Mouse (Mus musculus): ENCODE results near the gene Cd9.

Gene Cd9

DNA sequence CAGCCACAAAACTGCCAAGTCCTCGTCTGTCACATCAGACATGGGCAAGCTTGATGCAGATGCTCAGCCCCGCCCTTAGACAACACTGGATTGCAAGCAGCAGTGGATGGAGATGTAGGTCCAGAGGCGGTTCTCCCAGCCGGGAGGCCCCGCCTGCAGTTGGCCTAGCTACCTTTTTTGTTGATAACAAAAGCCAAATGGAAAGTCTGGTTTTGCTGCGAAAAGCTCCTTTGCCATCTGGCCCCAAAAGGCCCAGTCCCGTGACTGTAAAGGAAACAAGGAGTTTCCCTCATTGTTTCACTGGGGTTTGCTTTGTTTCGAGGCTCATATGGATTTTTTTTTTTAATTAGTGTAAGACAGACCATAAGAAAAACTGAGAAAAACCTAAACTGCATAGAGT is 18.5 kb downstream of the Cd9 start:
- DNase-seq (ENCODE audit: extremely low spot score, low read depth, low spot score), result no peak

DNA sequence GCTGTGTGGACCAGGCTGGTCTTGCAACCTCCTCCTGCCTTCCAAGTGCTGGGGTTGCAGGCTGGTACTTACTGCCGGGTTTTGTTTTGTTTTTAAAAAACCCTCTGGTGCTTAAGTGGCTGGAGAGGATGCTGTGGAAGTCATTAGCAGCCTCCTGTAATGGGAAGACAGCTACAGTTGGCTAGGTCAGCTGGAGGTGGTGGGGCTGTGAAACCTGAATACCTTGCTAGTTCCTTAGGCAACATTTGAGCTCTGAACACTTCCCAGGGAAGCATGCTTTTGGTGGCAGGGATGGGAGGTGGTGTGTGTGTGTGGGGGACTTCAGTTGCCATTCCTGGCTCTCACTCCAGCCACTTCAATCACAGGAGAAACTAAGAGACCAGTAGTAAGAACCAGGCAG is 19.4 kb downstream of the Cd9 start:
- DNase-seq (ENCODE audit: extremely low spot score, low read depth, low spot score), result no peak

DNA sequence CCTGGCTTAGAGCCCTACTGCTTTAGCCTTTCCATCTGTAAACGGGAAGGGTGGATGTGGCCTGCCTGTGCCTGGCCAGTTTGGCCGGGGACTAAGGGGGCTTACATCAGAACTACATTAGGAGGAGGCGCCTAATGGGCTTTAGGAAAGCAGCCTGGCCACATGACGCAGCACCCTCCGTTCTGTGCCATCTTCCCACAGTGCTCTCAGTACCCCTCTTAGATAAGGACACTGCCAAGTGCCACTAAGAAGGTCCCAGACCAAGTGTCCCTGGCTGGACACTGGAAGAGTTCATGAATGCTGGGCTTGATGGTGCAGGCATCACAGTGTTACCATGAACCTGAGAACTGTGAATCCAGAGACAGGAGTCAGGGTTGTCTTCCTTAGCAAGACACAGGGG is 20.7 kb downstream of the Cd9 start:
- DNase-seq (ENCODE audit: extremely low spot score, low read depth, low spot score), result no peak

DNA sequence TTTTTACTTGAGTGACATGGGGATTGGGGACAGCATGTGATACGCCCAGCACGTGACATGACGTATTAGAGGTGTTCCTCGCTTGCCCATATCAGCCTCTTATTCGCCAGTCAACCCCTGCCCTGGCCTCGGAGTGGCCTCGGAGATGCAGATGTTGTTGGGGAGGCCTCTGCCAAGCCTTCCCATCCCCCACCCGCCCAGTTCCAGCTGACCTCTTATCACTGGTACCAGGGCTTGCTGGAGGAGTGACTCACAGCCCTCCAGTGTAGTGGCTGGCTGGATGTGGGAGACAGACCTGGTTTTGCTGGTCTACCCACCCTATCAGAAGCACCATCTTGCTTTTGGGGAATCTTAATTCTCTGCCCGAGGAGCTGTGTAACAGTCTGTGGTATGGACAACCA is 21.3 kb downstream of the Cd9 start:
- DNase-seq (ENCODE audit: extremely low spot score, low read depth, low spot score), result no peak

DNA sequence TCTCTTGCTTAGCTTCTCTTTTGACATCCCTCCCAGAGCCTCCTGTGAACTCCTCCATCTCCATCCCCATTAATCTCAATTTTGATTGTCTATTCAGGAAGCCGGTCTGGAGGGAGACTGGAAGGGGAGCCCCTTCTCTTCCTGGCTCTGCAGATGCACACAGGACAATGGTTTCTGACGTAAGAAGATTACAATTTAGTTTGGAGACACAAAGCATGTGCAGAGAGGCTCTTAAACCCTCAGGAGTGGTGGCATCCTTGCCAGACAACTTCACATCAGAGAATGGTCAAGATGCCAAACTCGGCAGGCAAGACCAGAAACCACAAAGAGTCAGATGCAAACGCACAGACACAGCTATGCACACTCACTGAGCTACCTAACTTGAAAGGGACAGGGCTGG is 22.7 kb downstream of the Cd9 start:
- DNase-seq (ENCODE audit: extremely low spot score, low read depth, low spot score), result no peak

DNA sequence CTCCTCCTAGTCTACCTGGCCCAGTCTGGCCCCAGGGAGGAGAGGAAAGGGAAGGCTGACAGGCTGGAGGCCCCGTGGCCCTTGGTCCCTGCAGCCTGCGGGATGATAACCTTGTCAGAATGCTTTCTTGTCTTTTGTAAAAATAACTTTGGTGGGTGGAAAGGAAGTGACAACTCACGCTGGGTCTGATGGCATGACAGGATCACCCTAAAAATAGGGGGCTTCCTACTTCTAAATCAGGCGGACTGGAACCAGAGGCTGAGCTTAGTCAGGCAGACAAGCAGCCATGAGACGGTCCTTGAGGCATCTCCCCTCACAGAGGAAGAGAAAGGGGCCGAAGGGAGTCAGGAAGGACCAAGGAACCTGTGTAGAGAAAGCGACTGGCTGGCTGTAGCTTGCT is 23.3 kb downstream of the Cd9 start:
- no peak for DNase-seq (ENCODE audit: extremely low spot score, low read depth, low spot score)

DNA sequence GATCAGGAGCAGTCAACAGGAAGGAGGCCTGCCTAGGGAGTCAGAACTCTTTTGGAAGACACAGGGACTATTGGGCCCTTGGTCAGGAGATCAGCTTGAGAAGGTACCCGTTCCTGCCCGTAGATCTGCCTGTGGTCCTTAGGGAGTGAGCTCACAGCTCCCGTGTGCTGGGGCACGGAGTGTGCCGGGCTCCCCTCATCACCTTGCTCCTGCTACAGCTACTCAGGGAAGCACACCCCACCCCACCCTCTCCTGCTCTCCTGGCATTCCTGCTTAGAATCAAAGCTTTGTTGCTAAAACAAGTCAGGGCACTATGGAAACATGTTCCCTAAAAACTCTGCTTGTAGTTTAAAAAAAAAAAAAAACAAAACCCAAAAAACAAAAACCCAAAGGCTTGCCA is 24.0 kb downstream of the Cd9 start:
- DNase-seq (ENCODE audit: extremely low spot score, low read depth, low spot score), result no peak

DNA sequence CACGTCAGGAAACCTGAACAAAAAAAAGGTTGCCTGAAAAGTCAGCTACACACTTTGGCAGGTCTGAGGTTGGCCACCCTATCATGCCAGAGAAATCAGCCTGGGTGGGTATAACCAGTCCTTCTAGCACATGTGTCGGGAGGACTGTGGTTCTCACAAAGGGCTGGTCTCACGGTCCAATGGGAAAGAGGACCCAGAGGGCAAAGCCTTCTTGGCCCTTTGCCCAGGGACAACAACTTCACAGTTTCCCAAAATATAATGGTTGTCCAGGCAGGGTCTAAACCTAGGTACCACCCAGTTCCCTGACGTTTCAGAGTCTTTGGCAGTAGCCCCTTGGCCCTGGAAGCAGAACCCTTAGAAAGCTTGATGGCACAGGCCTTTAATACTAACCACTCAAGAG is 25.4 kb downstream of the Cd9 start:
- DNase-seq (ENCODE audit: extremely low spot score, low read depth, low spot score), result no peak

DNA sequence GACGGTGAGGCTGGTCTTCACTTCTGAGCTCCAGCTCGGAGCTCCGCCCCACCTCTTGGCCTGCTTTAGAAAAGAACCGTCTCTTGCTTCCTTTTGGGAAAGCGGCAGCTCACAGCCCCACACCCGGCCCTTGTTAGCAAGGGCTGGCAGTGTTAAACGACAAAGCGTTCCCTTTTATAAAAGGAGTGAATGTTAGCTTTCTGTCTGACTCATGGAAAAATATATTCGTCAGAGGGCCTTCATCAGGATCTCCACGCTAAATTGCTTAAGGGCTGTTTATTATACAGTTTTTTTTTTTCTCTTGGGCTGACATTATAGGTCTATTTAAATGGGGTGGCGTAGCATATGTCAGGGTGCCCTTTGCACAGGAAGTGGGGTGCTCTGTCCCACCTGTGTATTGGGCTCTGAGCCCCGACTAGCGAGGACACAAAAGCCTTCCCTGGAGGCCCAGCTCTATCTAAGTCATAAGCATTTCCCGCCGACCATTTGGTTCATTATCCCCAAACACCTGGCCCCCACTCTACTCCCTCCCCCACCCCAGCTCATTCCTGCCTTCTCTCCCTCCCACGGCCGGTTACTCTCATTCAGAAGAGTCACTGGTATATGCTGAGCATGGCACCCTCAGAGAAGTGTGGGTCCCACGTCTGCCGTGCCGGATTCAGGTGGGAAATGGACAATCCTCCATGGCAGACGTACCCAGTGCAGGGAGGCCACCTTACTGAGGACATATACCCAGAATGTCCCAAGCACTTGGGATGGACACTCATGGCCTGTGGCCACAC is 26.2 kb downstream of the Cd9 start:
- DNase-seq (ENCODE audit: extremely low spot score, low read depth, low spot score), result no peak

DNA sequence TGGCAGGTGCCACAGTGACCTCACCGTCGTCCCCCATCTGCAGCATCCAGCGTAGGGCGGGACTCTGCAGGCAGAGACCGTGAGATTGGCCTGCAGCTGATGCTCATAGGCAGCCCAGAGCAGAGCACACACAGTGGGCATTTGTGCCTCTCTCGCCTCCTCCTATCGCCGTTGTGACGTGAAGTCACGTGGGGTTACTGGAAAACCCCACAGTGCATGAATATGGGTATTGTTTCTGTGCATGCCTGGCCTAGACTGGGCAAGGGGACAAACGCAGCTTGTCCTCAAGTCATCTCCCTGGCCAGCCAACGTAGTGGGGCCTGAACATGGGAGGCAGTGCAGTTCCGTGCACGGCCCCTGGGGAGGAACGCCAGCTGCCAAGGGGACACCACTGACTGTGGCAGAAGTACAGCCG is 27.3 kb downstream of the Cd9 start:
- no peak for DNase-seq (ENCODE audit: extremely low spot score, low read depth, low spot score)

DNA sequence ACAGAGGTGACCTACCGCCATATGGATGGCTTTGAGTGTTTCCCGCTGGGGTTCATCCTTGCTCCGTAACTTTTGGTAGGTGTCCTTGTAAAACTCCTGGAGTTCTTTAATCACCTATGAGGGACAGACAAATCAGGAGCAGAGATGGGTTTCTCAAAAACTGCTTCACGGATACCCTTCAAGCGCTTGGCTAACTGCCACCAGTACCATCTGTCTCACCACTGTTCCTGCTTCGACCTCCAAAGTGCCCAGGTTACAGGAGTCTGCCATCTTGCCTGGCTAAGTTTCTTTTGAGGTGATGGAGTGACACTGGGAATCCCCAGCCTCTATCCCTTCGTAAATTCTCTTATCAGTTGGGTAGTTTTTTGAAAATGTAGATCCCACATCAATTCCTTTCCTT is 32.3 kb downstream of the Cd9 start:
- no peak for DNase-seq (ENCODE audit: extremely low spot score, low read depth, low spot score)

DNA sequence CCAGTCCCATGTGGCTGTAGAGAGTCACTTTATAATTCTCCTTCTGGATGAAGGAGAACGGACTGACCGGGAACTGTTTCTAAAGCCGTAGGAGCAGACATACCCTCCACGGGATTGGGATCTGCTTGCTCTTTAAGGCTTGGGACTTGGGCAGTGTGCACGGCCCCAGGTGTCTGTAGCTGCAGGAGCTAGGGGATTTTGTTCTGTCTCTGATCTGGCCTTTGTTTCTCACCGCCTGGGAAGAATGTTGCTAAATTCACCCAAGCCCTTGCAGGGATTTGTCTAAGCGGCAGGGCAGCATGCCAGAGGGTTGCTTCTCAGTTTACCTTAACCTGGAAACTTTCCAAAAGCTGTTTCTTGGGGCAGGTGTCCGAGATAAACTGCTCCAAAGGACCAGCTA is 32.8 kb downstream of the Cd9 start:
- no peak for DNase-seq (ENCODE audit: extremely low spot score, low read depth, low spot score)

DNA sequence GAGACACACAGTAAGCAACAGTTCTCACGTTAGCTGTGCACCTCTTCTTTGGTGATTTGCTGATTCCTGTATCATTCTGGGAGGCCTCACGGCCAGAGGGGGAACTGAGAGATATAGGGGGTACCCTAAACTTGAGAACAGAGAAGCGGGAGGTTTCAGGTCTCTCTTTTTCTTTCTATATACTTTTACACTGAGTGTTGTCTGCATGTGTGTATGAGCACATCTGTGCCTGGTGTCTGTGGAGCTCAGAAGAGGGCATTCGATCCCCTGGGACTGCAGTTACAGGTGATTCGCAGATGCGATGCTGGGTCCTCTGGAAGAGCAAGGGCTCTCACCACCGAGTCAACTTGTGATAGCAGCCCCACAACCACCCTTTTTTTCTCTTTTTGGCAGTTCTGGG is 33.3 kb downstream of the Cd9 start:
- DNase-seq (ENCODE audit: extremely low spot score, low read depth, low spot score), result no peak

DNA sequence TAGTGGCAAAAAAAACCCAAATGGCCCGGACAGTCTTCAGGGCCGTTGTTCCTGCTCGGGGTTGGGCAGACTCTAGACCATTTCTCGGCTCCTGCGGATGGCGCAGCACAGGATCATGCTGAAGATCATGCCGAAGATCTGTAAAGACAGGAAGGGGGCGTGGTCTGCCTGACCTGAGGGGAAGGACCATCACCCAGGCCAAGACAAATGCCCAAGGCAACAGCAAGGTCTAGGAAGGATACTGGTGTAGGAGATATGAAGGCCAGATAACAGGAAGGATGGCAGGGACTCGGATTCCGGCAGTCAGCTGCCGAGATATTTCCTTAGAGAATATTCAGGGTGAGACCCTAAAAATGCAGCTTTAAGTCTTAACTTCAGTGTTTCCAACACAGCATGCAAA is 34.0 kb downstream of the Cd9 start:
- DNase-seq (ENCODE audit: extremely low spot score, low read depth, low spot score), result no peak

DNA sequence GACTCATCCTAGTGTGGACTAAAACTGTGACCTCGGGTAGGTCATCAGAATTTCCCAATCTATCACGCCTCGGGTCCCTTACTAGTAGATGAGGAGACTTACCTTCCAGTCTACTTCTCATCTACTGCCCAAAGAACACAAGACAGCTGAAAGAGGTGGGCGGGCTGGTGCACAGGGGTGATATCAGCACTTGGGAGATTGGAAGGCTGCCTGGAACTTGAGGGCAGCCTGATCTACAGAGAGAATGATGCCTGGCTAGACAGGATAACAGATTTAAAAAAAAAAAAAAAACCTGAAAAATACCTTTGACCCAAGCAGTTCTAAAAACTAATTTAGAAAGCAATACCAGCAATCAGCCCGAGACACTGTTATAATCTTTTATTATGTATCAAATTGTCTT is 34.7 kb downstream of the Cd9 start:
- DNase-seq (ENCODE audit: extremely low spot score, low read depth, low spot score), result no peak

DNA sequence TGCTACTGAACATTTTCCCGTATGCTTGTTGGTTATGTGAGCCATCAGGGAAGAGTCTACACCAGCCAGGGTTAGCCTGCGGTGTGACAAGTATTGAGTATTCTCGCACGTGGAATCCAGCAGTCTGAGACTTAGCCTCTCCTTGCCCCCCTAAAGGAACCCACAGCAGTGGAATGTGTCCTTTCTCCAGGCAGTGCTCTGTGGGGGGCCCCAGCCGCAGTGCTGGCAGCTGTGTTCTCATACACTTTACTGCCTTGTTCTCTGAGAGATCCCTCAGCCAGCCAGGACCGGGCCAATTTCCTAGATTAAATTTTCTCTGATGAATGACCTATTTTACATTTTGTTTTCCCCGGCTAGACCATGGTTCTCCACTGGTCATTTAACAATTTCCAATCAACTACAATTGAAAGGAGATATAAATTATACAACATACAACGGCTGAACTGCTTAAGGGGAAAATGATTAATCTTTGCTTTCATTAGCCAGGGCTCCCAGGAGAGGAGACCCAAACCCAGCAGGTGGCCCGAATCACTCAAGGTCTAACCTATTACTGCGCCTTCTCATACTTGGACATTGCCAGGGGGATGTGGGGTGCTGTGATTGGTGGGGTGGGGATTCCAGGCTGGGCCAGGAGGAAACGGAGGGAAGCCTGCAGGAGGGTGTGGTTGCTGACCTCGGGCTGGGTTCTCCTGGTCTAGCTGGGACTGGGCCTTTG is 38.6 kb downstream of the Cd9 start:
- no peak for DNase-seq (ENCODE audit: extremely low spot score, low read depth, low spot score)

DNA sequence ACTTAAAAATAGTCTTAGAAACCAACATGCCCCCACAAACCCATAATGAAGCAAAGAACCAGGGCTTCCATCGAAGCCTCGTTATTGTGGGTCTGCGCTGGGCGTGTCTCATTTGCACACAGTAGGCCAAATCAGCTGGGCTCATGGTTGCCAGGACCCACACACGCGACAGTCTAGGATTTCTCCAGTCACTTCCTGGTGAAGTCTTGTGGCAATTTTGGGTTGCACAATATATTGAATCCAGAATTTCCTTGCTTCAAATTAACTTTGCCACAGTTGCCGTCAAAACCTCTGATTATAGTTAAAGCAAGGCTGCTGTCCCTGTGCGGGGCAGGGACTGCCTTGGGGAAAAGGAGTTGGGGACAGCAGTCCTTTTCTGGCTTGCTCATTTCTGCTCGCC is 39.9 kb downstream of the Cd9 start:
- DNase-seq (ENCODE audit: extremely low spot score, low read depth, low spot score), result no peak

DNA sequence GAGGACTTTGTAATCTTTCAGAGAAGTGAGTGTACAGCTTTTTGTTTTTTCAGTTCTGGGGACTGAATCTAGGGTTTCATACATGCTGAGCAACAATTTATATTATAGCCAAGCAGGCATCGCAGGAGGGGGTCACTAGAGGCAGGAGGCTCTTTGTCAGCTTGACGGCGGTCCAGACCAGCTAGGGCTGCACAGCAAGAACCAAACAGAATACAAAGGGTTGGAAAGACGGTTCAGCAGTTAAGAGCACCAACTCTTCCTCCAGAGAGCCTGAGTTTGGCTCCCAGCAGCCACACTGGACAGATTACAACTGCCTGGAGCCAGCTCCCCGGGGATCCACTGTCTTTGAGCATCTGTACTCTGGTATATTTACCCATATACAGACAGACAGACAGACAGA is 40.3 kb downstream of the Cd9 start:
- DNase-seq (ENCODE audit: extremely low spot score, low read depth, low spot score), result no peak

DNA sequence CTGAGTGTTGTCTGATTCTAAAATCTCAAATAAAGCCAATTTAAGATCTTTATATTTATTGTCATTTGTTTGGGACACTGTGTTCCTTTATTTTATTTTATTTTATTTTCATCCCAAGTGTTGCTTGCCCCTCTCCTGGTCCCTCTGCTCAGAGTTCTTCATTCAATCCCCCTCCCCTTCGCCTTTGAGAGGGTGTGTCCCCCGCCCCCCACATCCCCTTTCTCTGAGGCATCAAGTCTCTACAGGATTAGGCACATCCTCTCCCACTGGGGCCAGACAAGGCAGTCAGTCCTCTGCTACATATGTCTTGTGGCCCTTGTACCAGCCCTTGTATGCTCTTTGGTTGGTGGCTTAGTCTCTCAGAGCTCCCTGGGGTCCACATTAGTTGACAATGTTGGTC is 46.9 kb downstream of the Cd9 start:
- DNase-seq (ENCODE audit: extremely low spot score, low read depth, low spot score), result no peak

DNA sequence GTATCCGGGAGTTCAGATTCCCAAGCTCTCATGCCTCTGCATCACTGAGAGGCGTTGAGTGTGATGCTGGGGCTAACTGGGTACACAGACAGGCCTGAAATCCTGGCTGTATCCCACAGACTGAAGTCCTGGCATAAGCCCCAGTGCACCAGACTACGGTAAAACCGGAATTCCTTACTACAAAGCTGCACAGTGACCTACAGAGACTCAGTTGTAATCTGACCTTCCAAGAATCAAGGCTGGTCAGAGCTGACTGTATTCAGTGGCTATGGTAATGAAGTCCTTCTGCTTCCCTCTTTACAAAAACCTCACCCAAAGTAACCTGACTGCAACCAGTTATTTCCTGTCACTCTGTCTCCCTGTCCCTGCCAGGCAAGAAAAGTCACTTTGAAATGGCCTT is 47.4 kb downstream of the Cd9 start:
- DNase-seq (ENCODE audit: extremely low spot score, low read depth, low spot score), result no peak

DNA sequence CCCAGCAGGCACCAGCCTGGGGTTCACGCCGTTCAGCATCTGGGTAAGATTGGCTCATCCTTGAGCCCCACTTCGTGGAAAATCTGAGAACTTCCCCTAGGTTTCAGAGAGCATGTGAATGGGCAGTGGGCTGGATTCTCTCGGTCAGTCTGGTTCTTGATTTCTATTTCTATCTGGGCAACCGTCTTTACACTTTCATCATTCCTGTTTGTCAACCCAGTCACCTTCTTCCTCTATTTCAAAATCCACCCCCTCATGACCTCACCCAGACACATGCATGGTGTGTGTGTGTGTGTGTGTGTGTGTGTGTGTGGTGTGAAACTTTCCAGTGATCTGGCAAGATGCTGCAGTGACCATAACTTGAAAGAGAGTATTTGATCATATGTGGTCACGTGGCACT is 49.2 kb downstream of the Cd9 start:
- no peak for DNase-seq (ENCODE audit: extremely low spot score, low read depth, low spot score)

DNA sequence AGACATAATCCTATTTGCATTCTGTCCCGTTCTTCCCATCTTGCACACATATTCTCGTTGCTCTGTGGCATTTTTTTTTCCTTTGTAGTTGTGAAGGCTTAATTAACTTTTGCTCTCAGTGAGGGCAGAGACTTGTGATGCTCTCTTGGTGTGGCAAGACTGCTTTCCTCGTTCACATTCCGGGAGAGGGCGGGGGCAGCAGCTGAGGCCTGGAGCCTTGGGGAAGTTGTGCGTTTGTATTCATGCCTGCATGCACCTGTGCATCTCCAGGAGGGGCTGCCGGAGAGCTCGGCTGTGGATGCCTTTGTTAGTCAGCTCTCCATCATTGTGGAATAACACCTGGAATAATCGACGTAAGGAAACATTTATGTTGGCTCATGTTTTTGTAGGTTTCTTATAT is 52.0 kb downstream of the Cd9 start:
- DNase-seq (ENCODE audit: extremely low spot score, low read depth, low spot score), result no peak

DNA sequence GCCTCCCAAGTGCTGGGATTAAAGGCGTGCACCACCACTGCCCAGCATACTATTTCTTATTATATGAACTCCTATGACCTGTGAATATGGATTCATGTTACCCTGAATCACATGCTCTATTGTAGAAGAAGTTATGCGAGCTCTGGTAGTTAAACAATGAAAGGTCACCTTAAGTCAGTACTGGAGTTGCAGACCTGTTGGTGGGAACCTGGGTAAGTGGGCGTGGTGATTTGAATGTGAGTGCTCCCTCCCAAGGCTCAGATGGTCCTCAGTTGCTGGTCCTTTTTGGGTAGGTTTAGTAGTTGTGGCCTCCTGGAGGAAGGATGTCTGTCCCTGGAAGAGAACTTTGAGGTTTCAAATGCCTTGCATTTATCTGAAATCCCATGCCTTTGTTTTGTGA is 57.8 kb downstream of the Cd9 start:
- no peak for DNase-seq (ENCODE audit: extremely low spot score, low read depth, low spot score)

Data from hindlimb bud, embryonic 11.5 days (tissue).